Mouse (Mus musculus) cerebellum, adult 2 months (tissue): Measurements from ENCODE around the gene Clk3.

Experiments
- CTCF ChIP-seq: fragments of 200-500 bp; IDR thresholded peaks from 2 replicates; pipeline ENCODE4 v1.5.1; 2011; ENCODE audit warnings: low read depth, mild to moderate bottlenecking, control low read depth, low read length, moderate library complexity, borderline replicate concordance; ENCODE audit not compliant: insufficient read depth
- POLR2A ChIP-seq: fragments of 200-500 bp; IDR thresholded peaks from 2 replicates; pipeline ENCODE4 v1.6.1; 2011; ENCODE audit warnings: low read length, control low read depth, borderline replicate concordance; ENCODE audit not compliant: insufficient read depth

DNA sequence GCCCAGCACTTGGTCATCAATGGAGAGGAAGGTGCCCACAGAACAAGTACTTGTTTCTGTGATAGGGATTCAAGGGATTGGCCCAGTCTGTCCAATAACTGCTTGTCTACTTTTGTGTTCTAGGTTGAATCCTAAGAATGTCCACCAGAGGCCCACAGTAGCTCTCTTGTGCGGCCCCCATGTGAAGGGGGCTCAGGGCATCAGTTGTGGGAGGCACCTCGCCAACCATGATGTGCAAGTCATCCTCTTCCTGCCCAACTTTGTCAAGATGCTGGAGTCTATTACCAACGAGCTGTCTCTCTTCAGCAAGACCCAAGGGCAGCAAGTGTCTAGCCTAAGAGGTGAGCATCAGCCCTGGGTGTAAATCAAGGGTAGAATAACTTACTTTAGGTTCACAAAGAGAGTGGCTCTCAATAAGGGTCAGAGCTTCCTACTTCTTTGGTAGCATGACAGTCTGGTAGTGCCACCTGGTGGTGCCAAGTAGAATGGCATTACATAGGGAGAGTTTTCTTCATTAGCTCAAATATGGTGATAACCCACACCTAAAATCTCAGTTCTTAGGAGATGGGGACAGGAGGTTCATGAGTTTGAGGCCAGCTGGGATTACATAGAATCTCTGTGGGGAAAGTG lies 21.1 kb downstream of the Clk3 start:
- TF ChIP-seq POLR2A (no peak), CTCF (peak; percentile 62; the same call in 1 of the 2 replicates)
